Mouse (Mus musculus) bone marrow, adult 2 months (tissue): ENCODE measurements around the gene Fosl2.

Source experiments
- CTCF ChIP-seq: fragments of 200-500 bp; IDR thresholded peaks from 2 replicates; pipeline ENCODE4 v1.5.1; 2011; ENCODE audit warnings: low read length, control low read depth; ENCODE audit not compliant: control insufficient read depth, insufficient read depth
- POLR2A ChIP-seq: fragments of 200-500 bp; IDR thresholded peaks from 2 replicates; pipeline ENCODE4 v1.6.1; 2011; ENCODE audit warnings: low read depth, mild to moderate bottlenecking, control low read depth, low read length, borderline replicate concordance; ENCODE audit not compliant: control insufficient read depth

DNA sequence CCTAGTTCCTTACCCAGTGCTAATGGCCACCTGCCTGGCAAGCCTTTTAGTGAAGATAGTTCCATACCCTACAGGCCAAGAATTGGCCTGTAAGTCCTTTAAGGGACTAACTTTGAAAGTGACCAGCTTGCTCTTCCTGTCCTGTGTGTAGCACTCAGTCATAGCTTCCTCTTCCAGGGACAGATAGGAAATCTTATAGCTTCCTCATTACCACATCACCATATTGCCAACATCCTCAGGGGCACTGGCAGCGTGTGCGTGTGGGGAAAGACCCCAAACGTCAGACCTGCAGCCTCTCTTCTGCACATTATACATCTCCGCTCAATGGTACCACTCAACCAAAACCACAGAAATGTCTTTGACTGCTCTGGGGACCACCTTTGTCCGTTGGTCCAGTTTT, 13.2 kb upstream of the Fosl2 start:
- no peak for TF ChIP-seq CTCF
- no peak for TF ChIP-seq POLR2A
